Mouse (Mus musculus): ENCODE data around the gene R3hdm4.

Gene R3hdm4

GRCm38 (mm10) chr10:79864351-79865188 lies 56.4 kb downstream of the R3hdm4 start:
- no peak for DNase-seq

- DNase-seq = peak; percentile 92
These were observed 58.1 kb downstream of the R3hdm4 start for GRCm38 (mm10) chr10:79862925-79863324.

DNA sequence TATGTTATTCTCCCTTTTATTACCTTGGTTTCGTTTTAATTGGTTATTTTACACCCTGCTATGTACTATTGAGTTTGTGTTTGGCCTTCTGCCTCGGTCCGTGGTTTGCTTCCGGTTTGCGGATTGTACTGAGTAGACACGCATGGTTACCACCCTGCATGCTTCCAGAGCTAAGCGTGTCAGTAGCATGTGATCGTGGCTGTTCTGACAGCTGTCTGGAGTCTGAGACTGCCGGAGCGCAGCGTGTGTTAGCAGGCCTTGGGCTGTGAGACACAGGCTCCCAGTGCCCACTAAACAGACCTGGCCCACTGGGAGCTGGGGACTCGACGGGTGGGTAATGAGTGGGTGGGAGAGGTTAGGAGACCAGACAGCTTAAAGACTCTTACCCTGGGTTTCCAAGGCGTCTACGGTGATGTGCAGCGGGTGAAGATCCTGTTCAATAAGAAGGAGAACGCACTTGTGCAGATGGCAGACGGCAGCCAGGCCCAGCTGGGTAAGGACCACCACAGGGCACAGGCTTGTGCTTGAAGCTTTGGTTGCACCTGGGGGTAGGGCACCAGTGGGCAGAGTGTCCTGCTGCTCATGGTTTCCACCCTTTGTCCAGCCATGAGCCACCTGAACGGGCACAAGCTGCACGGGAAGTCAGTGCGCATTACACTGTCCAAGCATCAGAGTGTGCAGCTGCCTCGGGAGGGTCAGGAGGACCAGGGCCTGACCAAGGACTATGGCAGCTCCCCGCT lies 58.8 kb downstream of the R3hdm4 start:
- peak; percentile 91 for DNase-seq

- peak; percentile 91 for DNase-seq
These were observed 59.6 kb downstream of the R3hdm4 start for GRCm38 (mm10) chr10:79861230-79862048.

GRCm38 (mm10) chr10:79860079-79860911 lies 60.7 kb downstream of the R3hdm4 start:
- DNase-seq = peak; percentile 94

Measured in heart, adult 11 months (tissue).